Mouse (Mus musculus) layer of hippocampus, adult 11-12 months (tissue): ENCODE measurements at regions not wholly inside any gene's neighbourhood (a gene's known extent, or its start where the extent isn't known, plus 50 kb on each side); places are given as distances from the start of the nearest gene placed in this dataset.

Experiments
- DNase-seq: peaks from one replicate; pipeline ENCODE4 v3.0.0; 2022; ENCODE audit warnings: low spot score

DNA sequence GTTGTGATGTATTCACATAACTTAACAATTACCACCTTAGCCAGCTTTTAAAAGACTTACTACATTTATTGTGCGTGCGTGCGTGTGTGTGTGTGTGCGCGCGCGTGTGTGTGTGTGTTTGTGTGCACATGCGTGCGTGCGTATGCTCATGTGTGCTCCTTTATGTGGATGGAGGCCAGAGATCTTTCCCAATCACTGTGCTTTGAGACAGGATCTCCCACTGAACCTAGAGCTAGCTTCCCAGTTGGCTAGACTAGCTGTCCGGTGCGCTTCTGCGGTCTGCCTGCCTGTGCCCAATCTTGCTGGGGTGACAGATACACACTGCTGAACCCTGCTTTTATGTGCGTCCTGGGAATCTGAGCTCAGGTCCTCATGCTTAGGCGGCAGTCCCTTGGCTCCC lies 50.1 kb upstream of the Arhgap29 start:
- no peak for DNase-seq

- DNase-seq: no peak
Observed at GRCm38 (mm10) chr3:121900429-121900844, 51.9 kb upstream of the Arhgap29 start.

DNA sequence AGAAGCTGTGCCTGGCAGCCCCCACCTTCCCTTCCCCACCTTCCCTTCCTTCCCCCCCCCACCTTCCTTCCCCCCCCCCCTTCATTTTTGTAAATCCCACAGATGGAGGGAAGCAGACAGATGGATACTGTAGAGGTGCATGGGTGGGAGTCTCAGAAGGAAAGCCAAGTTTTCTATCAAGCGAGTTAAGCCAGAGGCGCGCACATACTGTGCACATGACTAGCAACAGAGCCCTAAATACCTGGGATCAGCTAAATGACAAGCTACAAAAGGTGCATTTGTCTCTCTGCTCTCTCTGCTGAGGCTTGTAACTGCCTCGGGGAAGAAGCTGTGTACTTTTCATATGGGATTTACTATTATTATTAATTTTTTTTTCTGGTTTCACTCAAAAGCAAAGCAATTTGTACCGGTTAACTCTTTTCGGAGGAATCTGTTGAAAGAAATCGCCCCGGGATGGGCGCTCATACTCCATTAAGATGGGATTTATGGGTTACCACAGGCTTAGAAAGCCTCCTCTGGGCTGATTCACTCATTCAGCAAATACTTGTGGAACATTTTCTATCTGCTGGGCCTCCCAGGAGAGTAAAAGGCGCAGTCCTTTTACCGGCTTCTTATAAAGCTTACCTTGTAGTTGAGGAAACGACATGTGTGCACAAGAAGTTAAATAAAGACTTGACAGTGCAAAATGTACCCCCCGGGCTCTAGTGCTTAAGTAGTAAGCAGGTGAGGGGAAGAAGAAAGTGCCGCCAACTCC lies 54.3 kb upstream of the Arhgap29 start:
- no peak for DNase-seq

DNA sequence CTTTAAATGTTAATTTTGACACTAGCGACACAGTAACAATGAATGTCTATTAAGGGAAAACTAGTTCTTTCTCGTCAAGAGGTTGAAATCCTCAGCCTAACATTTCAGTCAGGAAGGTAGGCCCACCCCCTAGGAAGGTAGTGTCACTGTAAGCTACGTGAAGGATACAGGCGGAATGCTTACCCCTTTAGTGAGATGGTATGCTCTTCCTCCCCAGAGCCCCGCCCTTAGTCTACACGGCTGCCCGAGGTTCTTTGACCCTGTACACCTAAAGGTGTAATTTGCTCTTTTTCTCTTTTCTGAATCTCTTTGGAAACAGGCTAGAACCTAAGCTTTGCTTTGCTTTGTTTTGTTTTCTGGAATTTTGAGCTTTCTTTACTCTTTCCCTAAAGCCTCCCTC lies 58.7 kb upstream of the Arhgap29 start:
- DNase-seq: no peak

DNA sequence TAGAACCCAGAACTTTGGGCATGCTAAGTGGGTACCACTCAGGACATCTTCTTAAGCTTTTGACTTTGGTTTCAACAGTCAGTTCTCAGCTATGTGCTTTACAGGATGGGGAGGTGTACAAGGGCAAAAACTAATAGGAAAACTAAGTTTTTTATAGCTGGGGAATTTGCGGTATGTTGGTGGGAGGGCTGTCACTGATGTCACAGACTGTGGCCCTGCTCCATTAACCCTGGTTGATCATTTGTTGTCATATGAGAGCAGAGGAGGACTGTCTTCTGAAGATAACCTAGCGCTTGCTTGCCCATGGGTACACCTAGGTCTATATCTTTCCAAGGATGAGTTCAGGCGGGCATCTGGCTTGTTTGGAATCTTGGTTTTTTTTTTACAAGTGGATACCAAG lies 59.7 kb upstream of the Arhgap29 start:
- DNase-seq: no peak

DNA sequence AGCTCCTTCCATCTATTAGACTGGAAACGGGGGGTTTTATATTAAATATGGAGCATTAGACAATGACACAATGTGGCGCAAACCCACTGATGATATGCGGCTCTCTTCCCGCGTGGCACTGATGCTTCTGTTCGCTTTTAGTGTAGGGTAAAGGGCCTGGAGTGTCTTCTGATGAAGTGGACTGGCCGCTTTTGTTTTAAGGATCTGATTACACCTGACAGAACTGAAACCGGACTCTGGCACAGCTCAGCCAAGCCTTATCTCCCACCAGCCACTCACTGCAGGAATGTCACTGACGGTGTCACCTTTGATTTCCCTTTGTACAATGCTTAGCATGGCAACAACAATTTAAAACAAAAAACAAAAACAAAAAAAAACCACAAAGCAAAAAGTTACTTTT lies 61.0 kb upstream of the Arhgap29 start:
- no peak for DNase-seq

GRCm38 (mm10) chr3:121890563-121890962 lies 61.8 kb upstream of the Arhgap29 start:
- DNase-seq: peak; percentile 7

- no peak for DNase-seq
Observed at GRCm38 (mm10) chr3:121886870-121887605, 65.3 kb upstream of the Arhgap29 start.

GRCm38 (mm10) chr3:121886309-121886708 lies 66.0 kb upstream of the Arhgap29 start:
- DNase-seq: no peak

GRCm38 (mm10) chr3:121885265-121886178 lies 66.8 kb upstream of the Arhgap29 start:
- DNase-seq: no peak

DNA sequence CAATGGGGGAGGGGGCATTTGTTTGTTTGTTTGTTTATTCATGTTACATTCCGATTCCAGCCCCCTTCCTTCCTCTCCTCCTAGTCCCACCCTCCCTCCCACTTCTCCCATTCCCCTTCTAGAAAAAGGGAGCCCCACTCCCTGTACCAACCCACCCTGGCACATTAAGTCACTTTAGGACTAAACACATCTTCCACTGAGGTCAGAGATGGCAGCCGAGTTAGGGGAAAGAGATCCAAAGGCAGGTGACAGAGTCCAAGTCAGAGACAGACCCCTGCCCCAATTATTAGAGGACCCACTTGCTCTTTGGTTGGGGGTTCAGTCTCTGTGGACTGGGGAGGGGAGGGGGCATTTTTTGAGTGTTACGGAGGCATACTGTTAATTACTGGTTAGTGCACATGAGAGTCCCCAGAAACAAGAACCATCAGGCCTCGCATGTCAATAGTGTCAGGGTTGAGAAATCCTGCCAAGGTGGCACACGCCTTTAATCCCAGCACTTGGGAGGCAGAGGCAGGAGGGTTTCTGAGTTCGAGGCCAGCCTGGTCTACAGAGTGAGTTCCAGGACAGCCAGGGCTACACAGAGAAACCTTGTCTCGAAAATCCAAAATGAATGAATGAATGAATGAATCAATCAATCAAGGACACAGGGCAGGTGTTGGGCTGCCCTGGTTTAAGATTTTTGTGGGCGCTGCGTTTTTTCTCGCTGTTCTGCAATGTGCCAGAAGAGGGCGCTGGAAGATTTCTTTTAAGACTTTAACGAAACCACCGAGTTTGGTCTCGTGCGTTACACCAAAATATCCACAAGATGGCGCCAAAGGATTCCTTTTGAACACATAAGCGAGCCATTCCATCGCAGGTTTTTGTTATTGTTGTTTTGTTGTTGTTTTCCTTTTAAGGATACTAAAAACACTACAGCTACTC lies 67.8 kb upstream of the Arhgap29 start:
- DNase-seq: peak; percentile 97

- DNase-seq: no peak
Observed at GRCm38 (mm10) chr3:121880355-121880754, 65.3 kb upstream of the Abcd3 start.

DNA sequence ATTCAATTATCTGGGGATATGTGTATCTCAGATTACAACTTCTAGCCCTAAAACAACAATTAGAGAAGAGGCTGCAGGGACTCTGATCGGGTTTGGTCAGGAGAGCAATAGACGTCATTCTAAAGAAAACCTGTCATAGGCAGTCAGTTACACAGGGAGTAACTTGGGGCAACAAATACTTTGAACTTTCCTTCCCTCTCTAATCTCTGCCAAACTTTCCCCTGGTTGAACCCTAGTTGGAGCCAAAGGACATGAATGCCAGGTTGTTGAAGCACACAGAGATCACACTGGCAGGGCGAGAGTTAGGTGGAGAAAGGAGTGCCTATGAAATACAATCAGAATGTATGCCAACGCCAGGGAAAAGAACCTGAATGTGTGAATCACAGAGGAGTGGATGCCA lies 60.0 kb upstream of the Abcd3 start:
- no peak for DNase-seq

DNA sequence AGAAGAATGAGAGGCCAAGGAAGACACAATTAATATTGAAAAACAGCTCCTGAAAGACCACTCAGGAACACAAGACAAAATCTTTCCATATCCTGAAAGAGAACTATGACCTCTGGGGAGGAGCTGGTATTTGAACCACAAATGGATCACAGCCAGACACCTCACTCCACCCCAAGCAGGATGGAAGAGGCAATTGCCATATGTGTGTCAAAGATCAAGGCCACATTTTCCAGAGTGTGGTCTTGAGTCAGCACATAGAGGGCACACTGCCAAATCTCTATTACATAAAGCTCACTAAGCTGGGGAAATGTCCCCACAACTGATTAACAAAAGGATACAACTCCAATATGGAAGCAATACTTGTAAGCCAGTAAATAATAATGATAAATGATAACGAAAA lies 59.5 kb upstream of the Abcd3 start:
- DNase-seq: no peak

DNA sequence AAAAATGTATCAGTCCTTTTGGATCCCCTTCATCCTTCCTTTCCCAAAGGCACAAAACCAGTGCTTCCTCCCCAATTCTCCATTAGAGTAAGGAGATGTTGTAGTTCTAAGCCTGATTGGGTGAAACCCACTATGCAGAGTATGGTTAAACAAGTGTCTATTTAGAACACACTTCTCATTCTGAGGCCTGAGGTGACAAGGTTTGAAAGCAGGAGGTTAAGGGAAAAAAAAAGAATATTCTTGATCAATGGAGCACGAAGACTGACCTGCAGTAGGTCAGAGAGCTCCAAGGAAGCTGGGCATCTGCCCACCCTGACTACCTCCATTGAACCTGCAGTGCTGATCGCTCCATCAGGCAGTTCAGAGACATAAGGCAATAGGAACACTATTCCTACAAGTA lies 58.5 kb upstream of the Abcd3 start:
- no peak for DNase-seq

- DNase-seq: no peak
Observed at GRCm38 (mm10) chr3:121872685-121873084, 57.6 kb upstream of the Abcd3 start.

DNA sequence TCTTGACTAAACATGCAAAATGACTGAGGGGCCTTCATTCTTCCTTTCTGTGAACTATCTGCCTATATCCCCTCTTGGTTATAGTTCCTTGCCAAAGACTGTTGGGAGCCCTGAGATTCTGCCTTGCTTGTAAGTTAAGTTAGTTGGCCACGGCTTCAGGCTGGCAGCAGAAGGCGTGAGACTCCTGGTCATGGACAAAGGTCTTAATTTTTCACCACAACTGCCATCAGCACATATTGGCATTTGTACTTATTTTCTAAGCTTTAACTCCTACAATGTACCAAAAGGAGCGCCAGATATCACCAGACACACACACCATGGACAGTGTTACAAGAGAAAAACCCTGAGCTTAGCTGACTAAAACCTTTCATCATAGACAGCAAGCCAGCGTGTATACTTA lies 56.7 kb upstream of the Abcd3 start:
- DNase-seq: no peak

DNA sequence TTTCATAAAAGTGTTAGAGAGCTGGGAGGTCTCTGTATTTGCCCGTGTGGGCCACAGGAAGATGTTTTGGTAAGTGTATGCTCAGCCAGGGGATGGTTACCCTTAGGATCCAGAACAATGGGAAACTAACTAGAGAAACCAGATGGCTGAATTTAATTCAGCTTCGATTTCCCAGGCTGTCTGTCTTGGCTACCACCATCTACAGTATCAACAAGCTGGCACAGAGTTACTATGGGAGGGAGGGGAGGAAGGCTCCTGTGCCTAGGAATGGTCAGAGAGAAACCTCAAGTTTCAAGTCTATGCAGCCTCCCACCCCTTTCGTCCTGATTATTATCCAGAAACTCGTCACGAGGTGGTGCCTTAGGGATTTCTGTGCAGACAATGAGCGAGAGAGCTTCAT lies 55.6 kb upstream of the Abcd3 start:
- DNase-seq: no peak

GRCm38 (mm10) chr3:121869694-121870093 lies 54.6 kb upstream of the Abcd3 start:
- peak; percentile 22 for DNase-seq

DNA sequence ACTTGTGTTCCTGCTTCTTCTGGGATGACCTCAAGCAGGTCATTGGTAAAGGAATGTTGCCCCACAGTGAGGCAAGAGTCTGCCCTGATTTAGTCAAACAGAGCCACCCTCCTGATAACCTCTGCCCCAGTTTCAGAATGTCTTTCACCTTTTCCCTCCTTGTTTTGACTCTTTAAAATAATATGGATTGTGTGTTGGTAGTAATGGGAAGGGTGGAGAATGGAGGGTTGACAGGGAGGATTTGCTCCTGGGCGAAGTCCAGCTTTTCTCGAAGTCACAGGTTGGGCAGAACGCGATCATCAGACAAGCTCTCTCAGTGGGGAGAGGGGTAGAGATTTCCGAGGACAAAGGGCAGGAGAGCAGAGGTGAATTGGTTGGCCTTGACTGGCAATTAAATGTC lies 52.2 kb upstream of the Abcd3 start:
- DNase-seq: no peak

DNA sequence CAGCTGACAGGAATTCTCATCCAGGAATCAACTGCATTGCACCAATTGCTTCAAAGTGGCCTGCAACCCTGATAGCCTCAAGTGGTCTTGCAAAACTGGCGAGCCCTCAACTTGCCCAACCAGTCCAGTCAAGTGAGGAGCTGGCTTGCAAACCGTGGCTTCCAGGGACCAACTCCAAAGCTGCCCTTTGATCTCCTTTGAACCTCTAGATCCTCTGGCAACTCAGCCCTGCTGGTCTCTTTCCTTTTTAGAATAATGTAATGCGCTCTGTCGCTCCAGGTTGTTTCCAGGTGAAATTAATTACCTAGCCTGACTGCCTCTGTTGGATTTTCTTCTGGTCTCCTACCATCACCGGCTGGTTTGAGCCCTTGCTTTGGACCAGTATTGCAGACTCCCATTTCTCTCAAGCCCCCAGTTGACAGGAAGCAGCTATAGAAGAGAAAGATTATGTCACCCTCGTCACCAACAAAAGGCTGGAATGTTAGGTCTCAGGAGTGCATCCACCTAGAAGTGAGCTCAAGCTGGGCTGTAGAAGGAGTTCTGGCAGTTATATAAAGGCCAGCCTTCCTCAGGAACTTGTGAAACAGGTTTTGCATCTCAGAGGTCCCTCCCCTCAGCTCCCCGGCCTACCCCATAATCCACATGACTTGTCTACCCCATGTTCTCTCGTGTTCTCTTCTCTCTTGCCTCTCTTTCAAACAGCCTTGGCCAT lies 49.8 kb upstream of the Abcd3 start:
- no peak for DNase-seq
